Mouse (Mus musculus) retina, adult 2 months (tissue): ENCODE data around the gene Grik3.

Source experiments
- DNase-seq: peaks from one replicate; pipeline ENCODE4 v3.0.0-alpha.2; 2012; ENCODE audit warnings: low read depth, low spot score

The Grik3 gene

GRCm38 (mm10) chr4:125718429-125719140 lies 228.1 kb downstream of the Grik3 start:
- no peak for DNase-seq

- DNase-seq: no peak
Measured at GRCm38 (mm10) chr4:125726241-125726640, 235.7 kb downstream of the Grik3 start.

- DNase-seq: no peak
Measured at GRCm38 (mm10) chr4:125727030-125727429, 236.5 kb downstream of the Grik3 start.

- DNase-seq: no peak
Measured at GRCm38 (mm10) chr4:125727626-125728025, 237.1 kb downstream of the Grik3 start.

- DNase-seq: no peak
Measured at GRCm38 (mm10) chr4:125728091-125728863, 237.8 kb downstream of the Grik3 start.

- DNase-seq: no peak
Measured at GRCm38 (mm10) chr4:125729305-125730220, 239.1 kb downstream of the Grik3 start.

GRCm38 (mm10) chr4:125730751-125731150 lies 240.3 kb downstream of the Grik3 start:
- DNase-seq: no peak

GRCm38 (mm10) chr4:125736783-125737182 lies 246.3 kb downstream of the Grik3 start:
- DNase-seq: no peak

GRCm38 (mm10) chr4:125738825-125739224 lies 248.3 kb downstream of the Grik3 start:
- DNase-seq: no peak

- DNase-seq: no peak
Measured at GRCm38 (mm10) chr4:125742162-125742571, 251.7 kb downstream of the Grik3 start.

- no peak for DNase-seq
Measured at GRCm38 (mm10) chr4:125745902-125746301, 255.4 kb downstream of the Grik3 start.

- no peak for DNase-seq
Measured at GRCm38 (mm10) chr4:125756393-125756792, 265.9 kb downstream of the Grik3 start.

GRCm38 (mm10) chr4:125760326-125760725 lies 269.8 kb downstream of the Grik3 start:
- DNase-seq: no peak

GRCm38 (mm10) chr4:125763056-125763455 lies 272.6 kb downstream of the Grik3 start:
- DNase-seq: no peak
